Mouse (Mus musculus) olfactory bulb, adult 2 months (tissue): ENCODE measurements around the gene Olfr844. TPM values are rescaled to one million over a fixed set of nuclear protein-coding genes. Genes with fewer than 3 reads are reported as not detected.

Experiments
- H3K27ac ChIP-seq: fragments of 200-500 bp; 2 replicates; pipeline ENCODE4 v1.5.1; 2012; ENCODE audit warnings: low read depth, low read length; ENCODE audit not compliant: insufficient read depth
- H3K4me1 ChIP-seq: fragments of 200-500 bp; 2 replicates; pipeline ENCODE4 v1.6.1; 2012; ENCODE audit warnings: low read length; ENCODE audit not compliant: control insufficient read depth, insufficient read depth
- H3K4me3 ChIP-seq: fragments of 200-500 bp; 2 replicates; pipeline ENCODE4 v1.5.1; 2012; ENCODE audit warnings: mild to moderate bottlenecking, low read depth, low read length, moderate library complexity; ENCODE audit not compliant: insufficient read depth
- CTCF ChIP-seq: fragments of 200-500 bp; IDR thresholded peaks from 2 replicates; pipeline ENCODE4 v1.5.1; 2012; ENCODE audit warnings: low read depth, mild to moderate bottlenecking, low read length, moderate library complexity; ENCODE audit not compliant: insufficient read depth
- POLR2A ChIP-seq: fragments of 200-500 bp; IDR thresholded peaks from 2 replicates; pipeline ENCODE4 v1.6.1; 2012; ENCODE audit warnings: mild to moderate bottlenecking, low read depth, low read length, moderate library complexity; ENCODE audit not compliant: insufficient read depth
- whole genome bisulfite sequencing: fragments of 180-500 bp; shearing (Covaris S2); methylation state at CpG from one replicate; pipeline ENCODE4 v1.1.7; 2018; 5-methylcytosine and 5-hydroxymethylcytosine counted together
- polyA plus RNA-seq: library from polyadenylated mRNA; stranded (reverse); fragments of >200 nt; gene quantifications from 2 replicates; pipeline ENCODE4 v1.2.4, GENCODE M21; 2012; ENCODE audit warnings: low replicate concordance; ENCODE audit not compliant: missing spikeins, insufficient read depth, insufficient read length

Olfr844 gene
- polyA plus RNA-seq: not detected in 2 replicates

DNA sequence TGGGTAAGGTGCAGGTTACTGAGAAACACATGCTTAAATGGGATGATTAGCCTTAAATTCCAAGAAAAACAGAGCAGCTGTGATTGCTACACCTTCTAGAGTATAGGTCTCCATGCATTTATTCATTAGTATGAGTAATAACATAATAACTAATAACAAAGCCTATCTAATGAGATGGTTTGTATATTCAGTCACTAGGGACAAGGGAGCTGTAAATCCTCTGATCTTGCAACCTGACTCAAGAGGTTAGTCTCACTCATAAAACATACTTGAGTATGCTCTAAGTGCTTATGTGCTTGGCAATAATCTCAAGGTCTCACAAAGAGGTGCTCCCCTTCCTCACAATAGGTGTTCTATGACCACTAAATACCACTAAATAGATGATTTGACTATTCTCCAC, at the start of gene Olfr844:
Olfr844 (plus strand) TSS at position 301 of the 400 bp plus-strand sequence.
- no peak for TF ChIP-seq CTCF
- no peak for TF ChIP-seq POLR2A

GRCm38 (mm10) chr9:19336157-19336556, 20.0 kb downstream of the Olfr844 start, which contains the start of gene Olfr845:
Gene Olfr845, plus strand, starts transcription at chr9:19336457.
- no peak within 1 kb of the TSS for H3K27ac ChIP-seq
- no peak within 1 kb of the TSS for H3K4me3 ChIP-seq
- 77% methylated on average over 1 of the region's 1 CpGs for WGBS
- no peaks in the 10 kb centered on the region for H3K4me1 ChIP-seq
- TF ChIP-seq CTCF (no peak), POLR2A (no peak)

More for the DNA sequence above, at the start of gene Olfr844:
- Histone ChIP-seq H3K4me3 (no peak within 1 kb of the TSS), H3K27ac (no peak within 1 kb of the TSS), H3K4me1 (no peaks in the 10 kb centered on the region)

GRCm38 (mm10) chr9:19363905-19364304, 47.8 kb downstream of the Olfr844 start, which contains the start of gene Olfr846:
Gene Olfr846, minus strand, starts transcription at chr9:19364005.
- Histone ChIP-seq H3K4me3 (no peak within 1 kb of the TSS), H3K27ac (no peak within 1 kb of the TSS), H3K4me1 (no peaks in the 10 kb centered on the region)
- WGBS: 40% methylated on average over 1 of the region's 1 CpGs
- TF ChIP-seq CTCF (no peak), POLR2A (no peak)

Other genes with a start within 250 kb of the Olfr844 start
- not detected in 2 replicates for gene Olfr836, start 196.0 kb upstream of the Olfr844 start, polyA plus RNA-seq
- not detected in 2 replicates for gene Olfr837, start 180.0 kb upstream of the Olfr844 start, polyA plus RNA-seq
- gene Olfr839-ps1, start 139.0 kb upstream of the Olfr844 start, polyA plus RNA-seq: not detected in 2 replicates
- not detected in 2 replicates for gene Olfr843, start 64.4 kb upstream of the Olfr844 start, polyA plus RNA-seq
- gene Olfr845, start 20.1 kb downstream of the Olfr844 start, polyA plus RNA-seq: not detected in 2 replicates
- not detected in 2 replicates for gene Olfr846, start 47.7 kb downstream of the Olfr844 start, polyA plus RNA-seq
- not detected in 2 replicates for gene Olfr847, start 62.3 kb downstream of the Olfr844 start, polyA plus RNA-seq
- gene Olfr849, start 123.9 kb downstream of the Olfr844 start, polyA plus RNA-seq: not detected in 2 replicates
- not detected in 2 replicates for gene Olfr850, start 161.9 kb downstream of the Olfr844 start, polyA plus RNA-seq
- gene Olfr851, start 176.9 kb downstream of the Olfr844 start, polyA plus RNA-seq: not detected in 2 replicates
- not detected in 2 replicates for gene Olfr853, start 224.7 kb downstream of the Olfr844 start, polyA plus RNA-seq